Mouse (Mus musculus) midbrain, postnatal 0 days (tissue): ENCODE results near the gene 2810006K23Rik. TPM values are rescaled to one million over a fixed set of nuclear protein-coding genes. Genes with fewer than 3 reads are reported as not detected.
"Not testable (repeated sequence)": the region's sequence is repeated elsewhere in the genome, so short reads cannot be mapped to it uniquely, and the experiment has no call there.

ENCODE experiments used
- ATAC-seq: fragments of 200-750 bp; cut with Nextera tagmentation; 2 replicates; pipeline ENCODE4 v1.8.0; 2017; ENCODE audit warnings: moderate number of reproducible peaks, mild to moderate bottlenecking, moderate TSS enrichment, moderate library complexity; ENCODE audit not compliant: low FRiP score
- DNase-seq: peaks from one replicate; pipeline ENCODE4 v3.0.0-alpha.2; 2015; ENCODE audit warnings: low spot score
- H3K27ac ChIP-seq: fragments of 300-500 bp; sonication (generic); 2 replicates; pipeline ENCODE4 v1.5.1; 2014; ENCODE audit warnings: low read depth, mild to moderate bottlenecking, low read length, mixed read lengths
- H3K27me3 ChIP-seq: fragments of 300-500 bp; sonication (generic); 2 replicates; pipeline ENCODE4 v1.6.1; 2014; ENCODE audit warnings: low read length, control low read depth, mixed read lengths; ENCODE audit not compliant: insufficient read depth
- H3K36me3 ChIP-seq: fragments of 300-500 bp; sonication (generic); 2 replicates; pipeline ENCODE4 v1.6.1; 2014; ENCODE audit warnings: low read length, control low read depth, mixed read lengths; ENCODE audit not compliant: insufficient read depth
- H3K4me1 ChIP-seq: fragments of 300-500 bp; sonication (generic); 2 replicates; pipeline ENCODE4 v1.6.1; 2014; ENCODE audit warnings: mild to moderate bottlenecking, control low read depth, antibody characterized with exemption, low read length, mixed read lengths; ENCODE audit not compliant: insufficient read depth
- H3K4me2 ChIP-seq: fragments of 300-500 bp; sonication (generic); 2 replicates; pipeline ENCODE4 v1.6.1; 2014; ENCODE audit warnings: low read depth, mild to moderate bottlenecking, low read length, mixed read lengths; ENCODE audit not compliant: poor library complexity, severe bottlenecking
- H3K4me3 ChIP-seq: fragments of 300-500 bp; sonication (generic); 2 replicates; pipeline ENCODE4 v1.5.1; 2014; ENCODE audit warnings: low read depth, mild to moderate bottlenecking, low read length, moderate library complexity
- H3K9ac ChIP-seq: fragments of 300-500 bp; sonication (generic); replicated peaks from 2 replicates; pipeline ENCODE4 v1.6.1; 2014; ENCODE audit warnings: mild to moderate bottlenecking, low read length, moderate library complexity, mixed read lengths; ENCODE audit not compliant: poor library complexity, severe bottlenecking
- H3K9me3 ChIP-seq: fragments of 300-500 bp; sonication (generic); 2 replicates; pipeline ENCODE4 v1.6.1; 2016; ENCODE audit warnings: low read length, control low read depth
- CTCF ChIP-seq: IDR thresholded peaks from 2 replicates; pipeline ENCODE4 v1.5.1; 2016; ENCODE audit warnings: antibody characterized with exemption, mild to moderate bottlenecking
- WGBS: fragments of 180-500 bp; shearing (Covaris S2); extraction: QIAGEN DNeasy Blood & Tissue Kit; methylation state at CpG from one replicate; pipeline ENCODE4 v1.1.7; 2014; 5-methylcytosine and 5-hydroxymethylcytosine counted together
- polyA plus RNA-seq: library from polyadenylated mRNA; unstranded; fragments of >200 nt; fragmentation: Nextera tagmentation; extraction: Ambion mirVana; gene quantifications from 2 replicates; pipeline ENCODE4 v1.2.1, GENCODE M21; 2015
- total RNA-seq: library from RNA; depleted of rRNA; stranded (reverse); fragments of >200 nt; gene quantifications from 2 replicates; pipeline ENCODE4 v1.2.3, GENCODE M21; 2014

2810006K23Rik gene
- total and polyA plus RNA-seq, 2 experiments from 2014 or later, result 7.8 to 9.0 TPM

GRCm38 (mm10) chr5:124293967-124294366 lies 33.9 kb upstream of the 2810006K23Rik start:
- no peak overlapping the region for H3K4me2 ChIP-seq
- peaks cover 50% of the 10 kb centered on the region for H3K36me3 ChIP-seq
- H3K27ac ChIP-seq, result no peak overlapping the region
- no peaks in the 10 kb centered on the region for H3K4me1 ChIP-seq
- H3K27me3 ChIP-seq, result no peaks in the 10 kb centered on the region
- no peak overlapping the region for H3K4me3 ChIP-seq
- no peak overlapping the region for H3K9ac ChIP-seq
- DNase-seq (no peak), ATAC-seq (no peak)
- 93% methylated on average over 5 of the region's 5 CpGs for WGBS
- no peaks in the 10 kb centered on the region for H3K9me3 ChIP-seq
- TF ChIP-seq CTCF, result no peak

- Histone ChIP-seq H3K27me3 (no peaks in the 10 kb centered on the region), H3K27ac (no peak overlapping the region), H3K9ac (no peak overlapping the region), H3K4me3 (no peak overlapping the region), H3K4me2 (no peak overlapping the region), H3K4me1 (no peaks in the 10 kb centered on the region), H3K36me3 (peaks cover 41% of the 10 kb centered on the region), H3K9me3 (no peaks in the 10 kb centered on the region)
- DNase-seq (no peak), ATAC-seq (no peak)
- WGBS, result 96% methylated on average over 4 of the region's 4 CpGs
- no peak for TF ChIP-seq CTCF
These were observed 31.4 kb upstream of the 2810006K23Rik start for GRCm38 (mm10) chr5:124296475-124296874.

GRCm38 (mm10) chr5:124299307-124299706 lies 28.6 kb upstream of the 2810006K23Rik start:
- ATAC-seq, H3K4me2 ChIP-seq, H3K4me3 ChIP-seq, H3K9me3 ChIP-seq, H3K4me1 ChIP-seq, H3K27me3 ChIP-seq, H3K27ac ChIP-seq, H3K9ac ChIP-seq: not testable (repeated sequence)
- H3K36me3 ChIP-seq, result peaks cover 28% of the 10 kb centered on the region
- TF ChIP-seq CTCF, result peak; percentile 73
- WGBS, result 55% methylated on average over 3 of the region's 4 CpGs
- peak; percentile 16 for DNase-seq

GRCm38 (mm10) chr5:124300132-124300531 lies 27.8 kb upstream of the 2810006K23Rik start:
- Histone ChIP-seq H3K27ac (no peak overlapping the region), H3K9ac (no peak overlapping the region), H3K9me3 (no peaks in the 10 kb centered on the region), H3K4me1 (no peaks in the 10 kb centered on the region), H3K27me3 (no peaks in the 10 kb centered on the region), H3K4me2 (no peak overlapping the region), H3K36me3 (peaks cover 23% of the 10 kb centered on the region), H3K4me3 (no peak overlapping the region)
- DNase-seq (no peak), ATAC-seq (no peak)
- TF ChIP-seq CTCF, result no peak
- 88% methylated on average over 4 of the region's 4 CpGs for WGBS

GRCm38 (mm10) chr5:124302853-124303252 lies 25.0 kb upstream of the 2810006K23Rik start:
- not testable (repeated sequence) for H3K27ac ChIP-seq, H3K27me3 ChIP-seq, H3K4me3 ChIP-seq, H3K4me1 ChIP-seq, DNase-seq, H3K4me2 ChIP-seq, H3K9me3 ChIP-seq, H3K9ac ChIP-seq, ATAC-seq
- 93% methylated on average over 6 of the region's 6 CpGs for WGBS
- H3K36me3 ChIP-seq, result peaks cover 28% of the 10 kb centered on the region

- H3K4me3 ChIP-seq, result no peak overlapping the region
- no peaks in the 10 kb centered on the region for H3K27me3 ChIP-seq
- WGBS, result 77% methylated on average over 10 of the region's 10 CpGs
- ATAC-seq (no peak), DNase-seq (no peak)
- H3K9ac ChIP-seq, result no peak overlapping the region
- no peak overlapping the region for H3K27ac ChIP-seq
- H3K36me3 ChIP-seq, result peaks cover 41% of the 10 kb centered on the region
- no peak for TF ChIP-seq CTCF
- H3K4me2 ChIP-seq, result no peak overlapping the region
- H3K4me1 ChIP-seq, result no peaks in the 10 kb centered on the region
- no peaks in the 10 kb centered on the region for H3K9me3 ChIP-seq
These were observed 18.7 kb upstream of the 2810006K23Rik start for GRCm38 (mm10) chr5:124309155-124309554.
